Mouse (Mus musculus) bone marrow macrophage, adult 2 months (primary cell): ENCODE data around the gene Rnf111.

Experiments used
- CTCF ChIP-seq: IDR thresholded peaks from 2 replicates; pipeline ENCODE4 v1.5.1; 2012; ENCODE audit warnings: low read depth, mild to moderate bottlenecking, low read length, moderate library complexity
- POLR2A ChIP-seq: IDR thresholded peaks from 2 replicates; pipeline ENCODE4 v1.6.1; 2012; ENCODE audit warnings: mild to moderate bottlenecking, low read depth, low read length, borderline replicate concordance

DNA sequence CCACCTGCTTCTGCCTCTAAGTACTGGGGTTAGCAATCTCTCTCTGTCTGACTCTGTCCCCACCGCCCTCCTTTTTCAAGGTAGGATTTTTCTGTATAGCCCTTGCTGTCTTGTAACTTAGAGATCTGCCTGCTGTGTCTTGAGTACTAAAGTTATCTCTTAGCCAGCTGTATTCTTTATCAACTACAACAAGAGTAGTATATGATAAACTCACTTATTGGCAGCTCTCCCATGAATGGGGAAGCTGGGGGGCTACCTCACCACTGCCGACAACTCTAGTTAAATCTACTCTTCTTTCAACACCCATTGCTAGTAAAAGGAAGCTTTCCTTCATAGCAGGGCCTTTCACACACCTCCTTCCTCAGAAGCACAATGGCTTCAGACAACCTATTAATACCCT, 51.2 kb downstream of the Rnf111 start:
- TF ChIP-seq POLR2A (no peak), CTCF (no peak)
